Mouse (Mus musculus): ENCODE data around the gene Tnfsf12. TPM values are rescaled to one million over a fixed set of nuclear protein-coding genes. Genes with fewer than 3 reads are reported as not detected.

Tnfsf12 gene
- polyA plus RNA-seq, 1 experiment from 2014 or later: 13.6 TPM

GRCm38 (mm10) chr11:69684128-69684745, 11.4 kb downstream of the Tnfsf12 start:
- ATAC-seq (no peak), DNase-seq (ENCODE audit: low spot score) (peak; percentile 73)
- 65% methylated on average over 12 of the region's 12 CpGs for WGBS
- peaks cover 41% of the 10 kb centered on the region for H3K4me1 ChIP-seq (ENCODE audit: insufficient read depth, low read depth, low read length)
- no peak overlapping the region for H3K4me2 ChIP-seq (replicated peaks; ENCODE audit: low read depth, low read length)
- H3K9me3 ChIP-seq (ENCODE audit: low read length): no peaks in the 10 kb centered on the region
- H3K4me3 ChIP-seq (ENCODE audit: low read depth, low read length): no peak overlapping the region
- TF ChIP-seq CTCF (IDR thresholded peaks at IDR 0.05) (no peak), EP300 (IDR thresholded peaks at IDR 0.05) (0 out of 2 replicates have a peak, but pooled peaks have one; percentile 25)
- H3K27me3 ChIP-seq (replicated peaks; ENCODE audit: insufficient read depth, low read length): no peaks in the 10 kb centered on the region
- peak overlapping the region; percentile 95 for H3K27ac ChIP-seq (ENCODE audit: low read length)
- H3K36me3 ChIP-seq (ENCODE audit: insufficient read depth, low read length): no peaks in the 10 kb centered on the region
- 0 out of 2 replicates have a peak overlapping the region, but pooled peaks have one; percentile 8 for H3K9ac ChIP-seq (replicated peaks; ENCODE audit: low read depth)

- H3K4me1 ChIP-seq (ENCODE audit: insufficient read depth, low read depth, low read length): peaks cover 41% of the 10 kb centered on the region
- peak overlapping the region; percentile 8; the same call in 1 of the 2 replicates for H3K9ac ChIP-seq (replicated peaks; ENCODE audit: low read depth)
- H3K4me3 ChIP-seq (ENCODE audit: low read depth, low read length): no peak overlapping the region
- no peaks in the 10 kb centered on the region for H3K27me3 ChIP-seq (replicated peaks; ENCODE audit: insufficient read depth, low read length)
- H3K27ac ChIP-seq (ENCODE audit: low read length): peak overlapping the region; percentile 95
- H3K36me3 ChIP-seq (ENCODE audit: insufficient read depth, low read length): no peaks in the 10 kb centered on the region
- no peaks in the 10 kb centered on the region for H3K9me3 ChIP-seq (ENCODE audit: low read length)
- 69% methylated on average over 7 of the region's 7 CpGs for WGBS
- ATAC-seq (no peak), DNase-seq (ENCODE audit: low spot score) (no peak)
- 0 out of 2 replicates have a peak overlapping the region, but pooled peaks have one; percentile 1 for H3K4me2 ChIP-seq (replicated peaks; ENCODE audit: low read depth, low read length)
- TF ChIP-seq EP300 (IDR thresholded peaks at IDR 0.05) (no peak), CTCF (IDR thresholded peaks at IDR 0.05) (no peak)
These were observed 12.1 kb downstream of the Tnfsf12 start for GRCm38 (mm10) chr11:69683576-69683975.

- Histone ChIP-seq H3K27ac (ENCODE audit: low read length) (peak overlapping the region; percentile 95), H3K4me2 (replicated peaks; ENCODE audit: low read depth, low read length) (peak overlapping the region; percentile 84), H3K4me1 (ENCODE audit: insufficient read depth, low read depth, low read length) (peaks cover 41% of the 10 kb centered on the region), H3K9ac (replicated peaks; ENCODE audit: low read depth) (no peak overlapping the region; the same call in 1 of the 2 replicates), H3K4me3 (ENCODE audit: low read depth, low read length) (0 out of 2 replicates have a peak overlapping the region, but pooled peaks have one; percentile 2), H3K27me3 (replicated peaks; ENCODE audit: insufficient read depth, low read length) (no peaks in the 10 kb centered on the region), H3K9me3 (ENCODE audit: low read length) (no peaks in the 10 kb centered on the region), H3K36me3 (ENCODE audit: insufficient read depth, low read length) (no peaks in the 10 kb centered on the region)
- ATAC-seq (peak; percentile 25), DNase-seq (ENCODE audit: low spot score) (peak; percentile 96)
- WGBS: 13% methylated on average over 12 of the region's 12 CpGs
- TF ChIP-seq EP300 (IDR thresholded peaks at IDR 0.05): peak; percentile 59
- peak; percentile 94 for TF ChIP-seq CTCF (IDR thresholded peaks at IDR 0.05)
These were observed 12.7 kb downstream of the Tnfsf12 start for GRCm38 (mm10) chr11:69682840-69683533.

- Histone ChIP-seq H3K27me3 (replicated peaks; ENCODE audit: insufficient read depth, low read length) (no peaks in the 10 kb centered on the region), H3K27ac (ENCODE audit: low read length) (peak overlapping the region; percentile 95), H3K9ac (replicated peaks; ENCODE audit: low read depth) (0 out of 2 replicates have a peak overlapping the region, but pooled peaks have one; percentile 82), H3K4me2 (replicated peaks; ENCODE audit: low read depth, low read length) (peak overlapping the region; percentile 84), H3K4me1 (ENCODE audit: insufficient read depth, low read depth, low read length) (peaks cover 41% of the 10 kb centered on the region), H3K9me3 (ENCODE audit: low read length) (no peaks in the 10 kb centered on the region), H3K36me3 (ENCODE audit: insufficient read depth, low read length) (no peaks in the 10 kb centered on the region), H3K4me3 (ENCODE audit: low read depth, low read length) (peak overlapping the region; percentile 83)
- TF ChIP-seq CTCF (IDR thresholded peaks at IDR 0.05) (no peak), EP300 (IDR thresholded peaks at IDR 0.05) (no peak)
- 15% methylated on average over 24 of the region's 24 CpGs for WGBS
- ATAC-seq: no peak
- peak; percentile 15 for DNase-seq (ENCODE audit: low spot score)
These were observed 13.3 kb downstream of the Tnfsf12 start for GRCm38 (mm10) chr11:69682209-69682839.

- peak within 1 kb of the TSS; percentile 83 for H3K4me3 ChIP-seq (ENCODE audit: low read depth, low read length)
- ATAC-seq (peak; percentile 94), DNase-seq (ENCODE audit: low spot score) (peak; percentile 99)
- H3K9me3 ChIP-seq (ENCODE audit: low read length): no peaks in the 10 kb centered on the region
- peak within 1 kb of the TSS; percentile 84 for H3K4me2 ChIP-seq (replicated peaks; ENCODE audit: low read depth, low read length)
- WGBS: under 1% methylated on average over 61 of the region's 80 CpGs
- TF ChIP-seq CTCF (IDR thresholded peaks at IDR 0.05): peak; percentile 1; the same call in 1 of the 2 replicates
- no peak for TF ChIP-seq EP300 (IDR thresholded peaks at IDR 0.05)
- H3K27ac ChIP-seq (ENCODE audit: low read length): peak within 1 kb of the TSS; percentile 95
- H3K36me3 ChIP-seq (ENCODE audit: insufficient read depth, low read length): 0 out of 2 replicates have a peak, but pooled peaks cover 6% of the 10 kb centered on the region
- no peaks in the 10 kb centered on the region for H3K27me3 ChIP-seq (replicated peaks; ENCODE audit: insufficient read depth, low read length)
- peaks cover 40% of the 10 kb centered on the region for H3K4me1 ChIP-seq (ENCODE audit: insufficient read depth, low read depth, low read length)
- H3K9ac ChIP-seq (replicated peaks; ENCODE audit: low read depth): peak within 1 kb of the TSS; percentile 82
These were observed 14.1 kb downstream of the Tnfsf12 start, which contains the start of gene Senp3 for GRCm38 (mm10) chr11:69681314-69682208. Gene Senp3, minus strand, starts transcription at chr11:69682084.
